Mouse (Mus musculus): ENCODE data around the gene Zmiz1. TPM values are rescaled to one million over a fixed set of nuclear protein-coding genes. Genes with fewer than 3 reads are reported as not detected.

Zmiz1 gene
- polyA plus RNA-seq, 1 experiment from 2014 or later = 31.3 TPM

GRCm38 (mm10) chr14:25470224-25470805, 11.3 kb downstream of the Zmiz1 start:
- H3K27ac ChIP-seq (replicated peaks in 1 of 2; ENCODE audit: control insufficient read depth in 1 of 2, insufficient read depth in 1 of 2, low read depth in 2 of 2, low read length in 2 of 2) = no peak overlapping the region
- no peak overlapping the region for H3K9ac ChIP-seq (ENCODE audit: low read length)
- no peaks in the 10 kb centered on the region for H3K36me3 ChIP-seq (ENCODE audit: control insufficient read depth, insufficient read depth, low read length)
- H3K27me3 ChIP-seq (ENCODE audit: control insufficient read depth, insufficient read depth, low read length) = no peaks in the 10 kb centered on the region
- H3K4me3 ChIP-seq (ENCODE audit: control insufficient read depth in 1 of 2, insufficient read depth in 1 of 2, low read depth in 1 of 2, low read length in 2 of 2) = no peak overlapping the region
- H3K4me2 ChIP-seq (ENCODE audit: low read length) = no peak overlapping the region
- peaks cover 73 to 99% of the 10 kb centered on the region in 2 experiments for H3K4me1 ChIP-seq (ENCODE audit: control insufficient read depth in 2 of 2, insufficient read depth in 2 of 2, low read length in 2 of 2)
- no peaks in the 10 kb centered on the region for H3K9me3 ChIP-seq (ENCODE audit: control insufficient read depth, low read length)
- WGBS = 75% methylated on average over 7 of the region's 7 CpGs
- no peak for ATAC-seq (ENCODE audit: insufficient number of reproducible peaks, insufficient read depth, low FRiP score, low read depth)

GRCm38 (mm10) chr14:25471035-25471434, 12.1 kb downstream of the Zmiz1 start:
- Histone ChIP-seq H3K4me1 (ENCODE audit: control insufficient read depth in 2 of 2, insufficient read depth in 2 of 2, low read length in 2 of 2) (peaks cover 77 to 99% of the 10 kb centered on the region in 2 experiments), H3K4me2 (ENCODE audit: low read length) (no peak overlapping the region), H3K4me3 (ENCODE audit: control insufficient read depth in 1 of 2, insufficient read depth in 1 of 2, low read depth in 1 of 2, low read length in 2 of 2) (no peak overlapping the region), H3K9me3 (ENCODE audit: control insufficient read depth, low read length) (no peaks in the 10 kb centered on the region), H3K27ac (replicated peaks in 1 of 2; ENCODE audit: control insufficient read depth in 1 of 2, insufficient read depth in 1 of 2, low read depth in 2 of 2, low read length in 2 of 2) (no peak overlapping the region; a peak in 1 of 4 replicates), H3K9ac (ENCODE audit: low read length) (no peak overlapping the region), H3K36me3 (ENCODE audit: control insufficient read depth, insufficient read depth, low read length) (no peaks in the 10 kb centered on the region), H3K27me3 (ENCODE audit: control insufficient read depth, insufficient read depth, low read length) (no peaks in the 10 kb centered on the region)
- no peak for ATAC-seq (ENCODE audit: insufficient number of reproducible peaks, insufficient read depth, low FRiP score, low read depth)
- WGBS = 58% methylated on average over 2 of the region's 2 CpGs

GRCm38 (mm10) chr14:25472096-25472861, 13.3 kb downstream of the Zmiz1 start:
- Histone ChIP-seq H3K4me2 (ENCODE audit: low read length) (no peak overlapping the region), H3K4me3 (ENCODE audit: control insufficient read depth in 1 of 2, insufficient read depth in 1 of 2, low read depth in 1 of 2, low read length in 2 of 2) (no peak overlapping the region), H3K36me3 (ENCODE audit: control insufficient read depth, insufficient read depth, low read length) (0 out of 2 replicates have a peak, but pooled peaks cover 3% of the 10 kb centered on the region), H3K4me1 (ENCODE audit: control insufficient read depth in 2 of 2, insufficient read depth in 2 of 2, low read length in 2 of 2) (peaks cover 79 to 100% of the 10 kb centered on the region in 2 experiments), H3K9ac (ENCODE audit: low read length) (0 out of 2 replicates have a peak overlapping the region, but pooled peaks have one; percentile 25), H3K27me3 (ENCODE audit: control insufficient read depth, insufficient read depth, low read length) (no peaks in the 10 kb centered on the region), H3K27ac (replicated peaks in 1 of 2; ENCODE audit: control insufficient read depth in 1 of 2, insufficient read depth in 1 of 2, low read depth in 2 of 2, low read length in 2 of 2) (peak overlapping the region; percentile 37 to 45; a peak in 2 of 4 replicates), H3K9me3 (ENCODE audit: control insufficient read depth, low read length) (no peaks in the 10 kb centered on the region)
- WGBS = 68% methylated on average over 6 of the region's 6 CpGs
- ATAC-seq (ENCODE audit: insufficient number of reproducible peaks, insufficient read depth, low FRiP score, low read depth) = no peak

GRCm38 (mm10) chr14:25472981-25473649, 14.1 kb downstream of the Zmiz1 start:
- H3K4me1 ChIP-seq (ENCODE audit: control insufficient read depth in 2 of 2, insufficient read depth in 2 of 2, low read length in 2 of 2) = peaks cover 79 to 98% of the 10 kb centered on the region in 2 experiments

GRCm38 (mm10) chr14:25474017-25474416, 15.0 kb downstream of the Zmiz1 start:
- peaks cover 3% of the 10 kb centered on the region; the same call in 1 of the 2 replicates for H3K36me3 ChIP-seq (ENCODE audit: control insufficient read depth, insufficient read depth, low read length)
- WGBS = 39% methylated on average over 5 of the region's 5 CpGs
- peaks cover 75 to 98% of the 10 kb centered on the region in 2 experiments for H3K4me1 ChIP-seq (ENCODE audit: control insufficient read depth in 2 of 2, insufficient read depth in 2 of 2, low read length in 2 of 2)
- H3K9ac ChIP-seq (ENCODE audit: low read length) = 0 out of 2 replicates have a peak overlapping the region, but pooled peaks have one; percentile 17
- no peak for ATAC-seq (ENCODE audit: insufficient number of reproducible peaks, insufficient read depth, low FRiP score, low read depth)
- H3K9me3 ChIP-seq (ENCODE audit: control insufficient read depth, low read length) = no peaks in the 10 kb centered on the region
- no peaks in the 10 kb centered on the region for H3K27me3 ChIP-seq (ENCODE audit: control insufficient read depth, insufficient read depth, low read length)
- no peak overlapping the region for H3K4me2 ChIP-seq (ENCODE audit: low read length)
- H3K4me3 ChIP-seq (ENCODE audit: control insufficient read depth in 1 of 2, insufficient read depth in 1 of 2, low read depth in 1 of 2, low read length in 2 of 2) = no peak overlapping the region
- H3K27ac ChIP-seq (replicated peaks in 1 of 2; ENCODE audit: control insufficient read depth in 1 of 2, insufficient read depth in 1 of 2, low read depth in 2 of 2, low read length in 2 of 2) = no peak overlapping the region; a peak in 1 of 4 replicates

More at GRCm38 (mm10) chr14:25472981-25473649, 14.1 kb downstream of the Zmiz1 start:
- Histone ChIP-seq H3K36me3 (ENCODE audit: control insufficient read depth, insufficient read depth, low read length) (0 out of 2 replicates have a peak, but pooled peaks cover 3% of the 10 kb centered on the region), H3K9ac (ENCODE audit: low read length) (peak overlapping the region; percentile 25; the same call in 1 of the 2 replicates), H3K27me3 (ENCODE audit: control insufficient read depth, insufficient read depth, low read length) (no peaks in the 10 kb centered on the region), H3K9me3 (ENCODE audit: control insufficient read depth, low read length) (no peaks in the 10 kb centered on the region), H3K27ac (replicated peaks in 1 of 2; ENCODE audit: control insufficient read depth in 1 of 2, insufficient read depth in 1 of 2, low read depth in 2 of 2, low read length in 2 of 2) (peak overlapping the region; percentile 37 to 45), H3K4me3 (ENCODE audit: control insufficient read depth in 1 of 2, insufficient read depth in 1 of 2, low read depth in 1 of 2, low read length in 2 of 2) (no peak overlapping the region), H3K4me2 (ENCODE audit: low read length) (no peak overlapping the region)
- no peak for ATAC-seq (ENCODE audit: insufficient number of reproducible peaks, insufficient read depth, low FRiP score, low read depth)
- WGBS = 36% methylated on average over 6 of the region's 6 CpGs

GRCm38 (mm10) chr14:25474732-25475131, 15.7 kb downstream of the Zmiz1 start:
- Histone ChIP-seq H3K4me1 (ENCODE audit: control insufficient read depth in 2 of 2, insufficient read depth in 2 of 2, low read length in 2 of 2) (peaks cover 75 to 98% of the 10 kb centered on the region in 2 experiments), H3K4me2 (ENCODE audit: low read length) (no peak overlapping the region), H3K27ac (replicated peaks in 1 of 2; ENCODE audit: control insufficient read depth in 1 of 2, insufficient read depth in 1 of 2, low read depth in 2 of 2, low read length in 2 of 2) (peak overlapping the region; percentile 14 to 83; a peak in 2 of 4 replicates), H3K27me3 (ENCODE audit: control insufficient read depth, insufficient read depth, low read length) (no peaks in the 10 kb centered on the region), H3K36me3 (ENCODE audit: control insufficient read depth, insufficient read depth, low read length) (peaks cover 3% of the 10 kb centered on the region; the same call in 1 of the 2 replicates), H3K4me3 (ENCODE audit: control insufficient read depth in 1 of 2, insufficient read depth in 1 of 2, low read depth in 1 of 2, low read length in 2 of 2) (no peak overlapping the region), H3K9me3 (ENCODE audit: control insufficient read depth, low read length) (no peaks in the 10 kb centered on the region), H3K9ac (ENCODE audit: low read length) (0 out of 2 replicates have a peak overlapping the region, but pooled peaks have one; percentile 17)
- WGBS = 47% methylated on average over 6 of the region's 6 CpGs
- ATAC-seq (ENCODE audit: insufficient number of reproducible peaks, insufficient read depth, low FRiP score, low read depth) = no peak

- Histone ChIP-seq H3K36me3 (ENCODE audit: control insufficient read depth, insufficient read depth, low read length) (peaks cover 3% of the 10 kb centered on the region; the same call in 1 of the 2 replicates), H3K4me2 (ENCODE audit: low read length) (peak overlapping the region; percentile 2; the same call in 1 of the 2 replicates), H3K27me3 (ENCODE audit: control insufficient read depth, insufficient read depth, low read length) (no peaks in the 10 kb centered on the region), H3K4me3 (ENCODE audit: control insufficient read depth in 1 of 2, insufficient read depth in 1 of 2, low read depth in 1 of 2, low read length in 2 of 2) (no peak overlapping the region), H3K27ac (replicated peaks in 1 of 2; ENCODE audit: control insufficient read depth in 1 of 2, insufficient read depth in 1 of 2, low read depth in 2 of 2, low read length in 2 of 2) (peak overlapping the region; percentile 61 to 83), H3K9me3 (ENCODE audit: control insufficient read depth, low read length) (no peaks in the 10 kb centered on the region), H3K9ac (ENCODE audit: low read length) (peak overlapping the region; percentile 54), H3K4me1 (ENCODE audit: control insufficient read depth in 2 of 2, insufficient read depth in 2 of 2, low read length in 2 of 2) (peaks cover 82 to 98% of the 10 kb centered on the region in 2 experiments)
- ATAC-seq (ENCODE audit: insufficient number of reproducible peaks, insufficient read depth, low FRiP score, low read depth) = no peak
- WGBS = 44% methylated on average over 9 of the region's 9 CpGs
Measured at GRCm38 (mm10) chr14:25476048-25476447, 17.1 kb downstream of the Zmiz1 start.
